Mouse (Mus musculus) left cerebral cortex, adult 8-10 months (tissue): ENCODE measurements around the gene Creb3l2. TPM values are rescaled to one million over a fixed set of nuclear protein-coding genes. Genes with fewer than 3 reads are reported as not detected.
"Not testable (repeated sequence)": the region's sequence is repeated elsewhere in the genome, so short reads cannot be mapped to it uniquely, and the experiment has no call there.

Source experiments
- DNase-seq, 2 experiments: peaks; one replicate each; pipeline ENCODE4 v3.0.0; 2022; ENCODE audit warnings: low spot score in 2 of 2
- total RNA-seq, 4 experiments: library from RNA; stranded (reverse); gene quantifications; 2 replicates each; pipeline ENCODE4 v1.2.4; 2022

The Creb3l2 gene
- total RNA-seq, 4 experiments from 2014 or later: 7.9 to 10.8 (median 9.6) TPM

- not testable (repeated sequence) for DNase-seq
Observed at GRCm38 (mm10) chr6:37377387-37377786, 64.6 kb downstream of the Creb3l2 start.

DNA sequence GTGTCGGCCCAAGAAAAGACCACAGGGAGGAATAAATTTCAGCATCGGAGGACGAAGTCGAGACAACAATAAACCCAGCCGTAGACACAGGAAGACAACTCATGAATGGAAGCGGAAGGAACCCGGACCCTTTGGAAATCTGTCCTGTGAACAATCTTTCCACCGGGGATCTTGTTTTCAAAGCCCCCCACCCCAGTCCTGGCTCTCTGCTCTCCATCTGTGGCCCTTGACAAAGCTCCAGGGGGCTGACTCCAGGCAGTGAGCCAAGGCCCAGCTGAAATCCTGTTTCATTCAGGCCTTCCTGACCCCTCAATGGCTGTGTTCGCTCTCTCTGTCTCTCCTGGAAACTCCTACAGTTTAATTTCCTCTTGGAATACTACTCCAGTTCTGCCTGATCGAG, 66.5 kb downstream of the Creb3l2 start:
- DNase-seq: no peak

DNA sequence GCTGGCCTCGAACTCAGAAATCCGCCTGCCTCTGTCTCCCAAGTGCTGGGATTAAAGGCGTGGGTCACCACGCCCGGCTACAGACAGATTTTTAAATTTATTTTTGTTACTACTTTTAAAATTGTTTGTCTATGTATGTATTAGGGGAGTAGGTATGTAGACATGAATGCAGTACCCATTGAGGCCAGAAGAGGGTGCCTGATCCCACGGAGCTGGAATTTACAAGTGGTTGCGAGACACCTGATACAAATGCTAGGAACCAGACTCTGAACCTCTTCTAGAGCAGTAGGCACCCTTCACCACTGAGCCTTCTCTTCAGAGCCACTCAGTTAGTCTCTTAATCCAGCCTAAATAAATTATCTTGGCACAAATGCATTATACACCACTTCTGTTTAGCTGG, 70.6 kb downstream of the Creb3l2 start:
- no peak for DNase-seq

DNA sequence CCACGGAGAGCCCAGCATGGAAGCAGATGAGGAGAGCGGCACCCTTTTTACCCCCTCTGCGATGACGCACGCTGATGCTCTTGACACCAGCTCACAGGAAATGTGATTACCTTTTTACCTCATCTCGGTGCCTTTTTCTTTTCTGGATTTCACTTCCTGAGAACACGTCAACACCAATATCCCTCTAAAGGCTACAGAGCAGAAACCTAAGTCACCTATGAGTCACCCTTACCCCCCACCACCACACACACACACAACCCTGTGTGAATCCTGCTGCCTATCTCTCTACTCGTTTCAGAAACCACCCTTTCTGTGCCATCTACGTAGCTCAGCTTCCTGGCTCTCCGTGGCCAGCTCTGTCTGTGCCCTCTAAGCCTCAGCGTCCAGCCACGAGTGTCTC, 71.4 kb downstream of the Creb3l2 start:
- no peak for DNase-seq

GRCm38 (mm10) chr6:37369750-37370149, 72.2 kb downstream of the Creb3l2 start:
- DNase-seq: no peak

DNA sequence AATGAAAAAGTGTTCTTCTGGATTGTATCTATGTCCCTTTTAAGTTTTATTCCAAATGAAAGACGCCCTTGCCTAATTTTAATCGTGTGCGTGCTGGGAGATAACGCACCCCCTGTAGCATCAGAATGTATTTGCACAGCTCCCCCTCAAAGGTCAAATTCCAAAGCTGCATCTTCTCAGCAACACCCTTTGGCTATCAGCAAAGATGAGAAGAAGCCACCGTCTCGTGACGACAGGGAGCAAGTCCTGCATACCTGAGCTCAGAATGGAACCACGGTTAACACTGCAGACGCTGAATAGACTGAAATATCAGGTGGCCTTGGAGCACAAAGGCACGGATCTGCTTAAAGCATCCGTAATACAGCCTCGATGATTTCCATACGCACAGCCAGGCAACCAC, 73.7 kb downstream of the Creb3l2 start:
- no peak for DNase-seq

GRCm38 (mm10) chr6:37366991-37367390, 75.0 kb downstream of the Creb3l2 start:
- DNase-seq: no peak

DNA sequence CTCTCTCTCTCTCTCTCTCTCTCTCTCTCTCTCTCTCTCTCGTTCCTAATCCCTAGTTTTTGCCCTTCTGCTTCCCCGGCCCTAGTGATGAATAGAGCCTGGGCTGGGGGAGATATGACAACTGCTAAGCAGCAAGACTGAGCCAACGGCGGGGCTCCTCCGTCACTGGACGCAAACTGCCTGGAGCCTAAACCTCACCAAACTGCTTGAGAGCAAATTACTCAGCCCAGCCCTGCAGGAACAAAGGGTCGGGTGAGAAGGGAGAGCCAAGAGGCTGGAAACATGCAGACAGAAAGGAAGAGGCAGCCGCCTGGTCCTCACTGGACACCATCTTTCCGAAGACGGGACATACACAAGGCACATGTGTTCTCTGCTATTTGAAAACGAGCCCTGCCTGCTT, 76.8 kb downstream of the Creb3l2 start:
- no peak for DNase-seq

GRCm38 (mm10) chr6:37364361-37364760, 77.6 kb downstream of the Creb3l2 start:
- DNase-seq: no peak

- DNase-seq: no peak
Observed at GRCm38 (mm10) chr6:37360813-37361385, 81.0 kb downstream of the Creb3l2 start.

- DNase-seq: peak in 1 of 2 experiments; percentile 56
Observed at GRCm38 (mm10) chr6:37354449-37355179, 87.3 kb downstream of the Creb3l2 start.

DNA sequence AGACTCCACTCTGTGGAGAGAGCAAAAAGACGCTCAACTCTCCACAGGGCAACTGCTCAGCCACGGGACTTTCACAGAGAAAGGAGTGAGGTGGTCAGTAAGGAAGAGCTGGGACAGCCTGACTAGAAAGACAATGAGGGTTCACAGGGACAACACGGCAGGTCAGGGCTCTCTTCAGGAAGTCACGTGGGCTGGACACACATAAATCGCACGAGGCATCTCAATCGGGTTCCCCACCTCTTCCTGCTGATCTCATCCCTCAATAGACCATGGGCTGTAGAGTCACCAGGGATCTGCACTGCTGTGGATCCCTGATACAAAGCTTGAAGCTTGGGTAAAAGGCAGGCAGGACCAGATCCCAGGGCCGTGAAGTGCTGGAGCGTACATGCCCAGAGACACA, 88.3 kb downstream of the Creb3l2 start:
- DNase-seq: no peak

- DNase-seq: peak in 1 of 2 experiments; percentile 37
Observed at GRCm38 (mm10) chr6:37351731-37352380, 90.1 kb downstream of the Creb3l2 start.

- no peak for DNase-seq
Observed at GRCm38 (mm10) chr6:37350315-37350714, 91.6 kb downstream of the Creb3l2 start.

DNA sequence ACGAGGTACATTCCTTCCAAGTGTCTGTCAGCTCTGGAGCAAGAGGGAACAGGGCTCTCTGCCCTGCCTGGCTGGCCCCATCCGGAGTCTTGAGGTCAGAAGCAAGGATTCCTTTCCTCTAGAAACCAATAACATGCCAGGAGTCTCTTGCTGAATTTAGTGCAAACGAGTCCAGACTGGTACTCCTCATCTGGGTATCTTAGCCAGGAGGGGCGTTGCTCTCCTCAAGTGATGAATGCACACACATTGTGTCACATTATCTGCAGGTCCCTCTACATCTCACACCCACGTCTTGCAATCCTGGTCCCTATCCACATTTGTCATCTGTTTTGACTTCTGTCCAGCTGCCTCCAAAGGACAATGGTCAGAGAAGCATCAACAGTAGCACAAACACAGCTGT, 94.3 kb downstream of the Creb3l2 start:
- no peak for DNase-seq

- no peak for DNase-seq
Observed at GRCm38 (mm10) chr6:37338055-37338454, 103.9 kb downstream of the Creb3l2 start.

DNA sequence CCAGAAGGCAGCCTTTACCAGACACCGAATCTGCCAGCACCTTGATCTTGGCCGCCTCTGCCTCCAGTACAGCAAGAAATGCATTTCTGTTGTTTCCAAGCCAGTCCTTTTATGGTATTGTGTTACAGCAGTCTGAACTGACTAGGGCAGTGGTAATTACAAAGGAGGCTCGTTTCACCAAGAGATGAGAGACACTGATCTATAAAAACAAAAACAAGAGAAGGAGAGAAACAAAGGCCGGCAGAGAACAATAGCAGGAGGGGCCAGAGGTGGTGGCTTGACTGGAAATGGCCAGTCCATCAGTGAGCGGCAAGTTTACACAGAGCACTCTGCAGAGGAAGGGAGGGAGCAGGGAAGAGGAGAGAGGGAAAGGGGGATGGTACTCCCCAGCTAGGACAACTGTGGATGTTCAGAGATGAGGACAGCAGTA, 105.1 kb downstream of the Creb3l2 start:
- no peak for DNase-seq

- DNase-seq: no peak
Observed at GRCm38 (mm10) chr6:37336381-37336780, 105.6 kb downstream of the Creb3l2 start.

DNA sequence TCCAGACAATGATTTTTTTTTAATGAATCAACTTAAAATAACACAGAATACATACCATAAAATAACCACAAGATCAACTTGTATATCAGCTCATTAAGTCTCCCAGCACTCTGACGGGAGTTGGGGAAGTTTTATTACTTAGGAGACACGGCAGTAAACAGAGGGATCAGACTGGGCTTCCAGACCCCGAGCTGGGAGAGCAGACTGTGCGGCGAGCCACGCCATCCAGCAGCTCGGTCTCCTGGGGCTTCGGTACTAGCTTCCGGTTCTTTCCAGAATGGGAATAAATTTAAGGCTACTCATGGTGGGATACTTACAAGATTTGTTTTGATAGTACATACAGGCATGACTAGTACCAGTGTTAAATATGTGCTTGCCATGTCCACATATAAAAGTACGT, 109.1 kb downstream of the Creb3l2 start:
- DNase-seq: no peak

DNA sequence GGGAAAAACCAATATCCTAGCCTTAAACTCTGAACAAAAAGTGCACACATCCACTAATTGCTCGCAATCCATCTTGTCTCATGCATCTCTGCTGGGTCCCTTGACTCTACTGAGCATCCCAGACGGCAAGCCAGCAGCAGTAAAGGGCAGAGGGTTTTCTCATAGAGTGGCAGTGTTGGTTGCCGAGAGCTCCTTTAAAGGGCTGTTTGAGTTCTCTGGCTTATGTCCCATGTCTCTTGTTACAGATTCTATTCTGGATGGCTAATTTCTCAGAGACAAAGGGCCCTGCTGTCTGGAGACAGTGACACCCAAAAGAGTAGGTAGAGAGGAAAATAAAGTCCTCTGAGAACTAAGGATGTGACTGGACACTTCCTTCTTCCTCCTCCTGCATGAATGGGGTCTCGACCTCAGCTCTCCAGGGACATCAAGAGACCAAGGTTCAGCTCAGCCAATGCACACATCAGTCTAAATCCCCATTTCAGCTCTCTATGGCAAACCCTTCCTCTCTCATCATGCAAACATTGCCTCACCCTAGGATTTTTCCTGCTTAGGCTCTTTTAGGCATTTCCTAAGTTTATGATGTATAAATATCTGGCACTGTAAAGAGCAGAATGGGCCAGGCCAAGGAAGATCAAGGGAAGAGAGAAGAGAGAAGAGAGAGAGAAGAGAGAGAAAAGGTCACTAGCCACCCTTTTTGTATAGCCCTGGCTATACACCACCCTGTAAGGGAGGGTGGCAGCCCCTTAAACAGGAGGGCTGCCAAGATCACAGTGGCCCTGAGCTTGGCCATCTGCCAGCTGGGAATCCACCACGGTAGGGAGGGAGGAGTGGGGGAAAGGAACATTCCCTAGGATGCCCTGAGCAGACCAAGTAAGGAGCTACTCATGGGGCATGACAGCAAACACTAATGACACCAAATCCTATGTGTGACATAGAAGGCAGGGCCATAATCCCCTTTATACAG, 111.8 kb downstream of the Creb3l2 start:
- no peak for DNase-seq

GRCm38 (mm10) chr6:37329376-37329775, 112.6 kb downstream of the Creb3l2 start:
- no peak for DNase-seq
